In the genomic region with DNA sequence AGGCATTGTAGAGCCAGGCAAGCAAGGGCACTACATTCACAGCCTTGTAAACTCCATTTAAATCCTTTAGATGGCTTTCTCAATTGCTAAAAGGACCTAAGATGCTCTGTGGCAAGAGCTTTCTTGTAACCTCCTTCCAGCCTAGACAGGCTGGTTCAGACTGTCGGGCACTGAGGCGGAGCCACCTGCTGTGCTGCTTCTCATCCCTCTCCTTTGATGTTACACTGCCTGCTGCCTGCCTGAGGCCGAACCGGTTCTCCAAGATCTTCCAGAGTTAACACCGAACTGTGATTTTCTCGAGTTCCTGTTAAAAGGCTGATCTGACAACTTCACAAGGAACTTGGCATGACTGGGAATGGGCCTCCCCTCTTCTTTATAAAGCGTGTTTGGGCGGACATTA, we compare ENCODE assay signal across 14 mouse cellular contexts. TPM values are rescaled to one million over a fixed set of nuclear protein-coding genes. Genes with fewer than 3 reads are reported as not detected.
A peak's percentile ranks its signal among the peaks of the same experiment; 100 is the strongest.
DNase-seq lines count a peak whose midpoint lies in the region; ATAC-seq lines count a peak whose summit lies in the region.
"Had no signal": no experiment of that assay in that cellular context is flagged by ENCODE, and none has a peak within 500 bp of the region (broad histone marks: within the 10 kb centered on the region; RNA-seq: fewer than 3 reads in every experiment).

No protein-coding gene starts in this region.

- no peak overlapping the region for H3K9ac ChIP-seq in midbrain, embryonic 11.5 days (ENCODE audit: low read length)
- H3K9ac ChIP-seq in neural tube, embryonic 15.5 days (replicated peaks): no peak overlapping the region
- H3K9ac ChIP-seq: neural tube, embryonic 13.5 days had no signal

- H3K4me3 ChIP-seq in midbrain, embryonic 11.5 days (ENCODE audit: low read depth, low read length): no peak overlapping the region
- no peak overlapping the region for H3K4me3 ChIP-seq in neural tube, embryonic 15.5 days (replicated peaks)
- H3K4me3 ChIP-seq: neural tube, embryonic 13.5 days had no signal

- no peaks in the 10 kb centered on the region for H3K4me1 ChIP-seq in midbrain, embryonic 11.5 days (ENCODE audit: control insufficient read depth, insufficient read depth, low read length)
- no peaks in the 10 kb centered on the region for H3K4me1 ChIP-seq in neural tube, embryonic 15.5 days
- H3K4me1 ChIP-seq: neural tube, embryonic 13.5 days had no signal

- H3K9me3 ChIP-seq in midbrain, embryonic 11.5 days (ENCODE audit: control insufficient read depth, low read length): no peaks in the 10 kb centered on the region
- H3K9me3 ChIP-seq in neural tube, embryonic 15.5 days (replicated peaks): no peaks in the 10 kb centered on the region
- H3K9me3 ChIP-seq: neural tube, embryonic 13.5 days had no signal

- no peak overlapping the region for H3K27ac ChIP-seq in midbrain, embryonic 11.5 days (ENCODE audit: low read depth, low read length)
- no peak overlapping the region for H3K27ac ChIP-seq in neural tube, embryonic 15.5 days (replicated peaks)
- H3K27ac ChIP-seq: neural tube, embryonic 13.5 days had no signal

- no peak overlapping the region for H3K4me2 ChIP-seq in midbrain, embryonic 11.5 days
- H3K4me2 ChIP-seq in neural tube, embryonic 15.5 days: no peak overlapping the region
- H3K4me2 ChIP-seq: neural tube, embryonic 13.5 days had no signal

- WGBS in midbrain, embryonic 11.5 days: 10% methylated on average over 8 of the region's 8 CpGs
- 15% methylated on average over 8 of the region's 8 CpGs for WGBS in neural tube, embryonic 15.5 days

- H3K36me3 ChIP-seq in midbrain, embryonic 11.5 days (ENCODE audit: control insufficient read depth, insufficient read depth, low read length): no peaks in the 10 kb centered on the region
- no peaks in the 10 kb centered on the region for H3K36me3 ChIP-seq in neural tube, embryonic 15.5 days
- H3K36me3 ChIP-seq: neural tube, embryonic 13.5 days had no signal

- H3K27me3 ChIP-seq in midbrain, embryonic 11.5 days (ENCODE audit: control insufficient read depth, insufficient read depth, low read length): no peaks in the 10 kb centered on the region
- no peaks in the 10 kb centered on the region for H3K27me3 ChIP-seq in neural tube, embryonic 15.5 days (replicated peaks)
- H3K27me3 ChIP-seq: neural tube, embryonic 13.5 days had no signal

- no peak for ATAC-seq in midbrain, embryonic 11.5 days (ENCODE audit: low FRiP score)
- no peak for ATAC-seq in neural tube, embryonic 15.5 days (ENCODE audit: low FRiP score)
- no peak for ATAC-seq in megakaryocyte, adult 5-6 weeks (ENCODE audit: poor library complexity, severe bottlenecking)

- intact Hi-C loops in heart, postnatal 36 days (cut with DNase I): loop anchor here (5.0 kb wide), 1 partner anchor 739 kb away; no protein-coding TSS in a partner anchor
- intact Hi-C loops in heart, postnatal 10 days (cut with DNase I): loop anchor here (5.0 kb wide), 1 partner anchor 739 kb away; no protein-coding TSS in a partner anchor

- peak; percentile 15 for DNase-seq in heart, adult 11 months
- DNase-seq in heart, postnatal 36 days: no peak
- peak; percentile 31 for DNase-seq in urinary bladder, postnatal 14 days (ENCODE audit: low spot score)
- DNase-seq in urinary bladder, postnatal 25 days (ENCODE audit: low spot score): no peak
- DNase-seq in midbrain, embryonic 11.5 days (ENCODE audit: low spot score, missing footprints): peak; percentile 82
- DNase-seq in heart, postnatal 10 days: no peak
- DNase-seq: heart, postnatal 4 days; layer of hippocampus, postnatal 36 days; lung, postnatal 14 days had no signal

RNA-seq across cellular contexts. Expression of gene Ceacam2, which starts 36.2 kb away (rescaled TPM):
- 1 to 10 TPM; 1.4 to 2.1 TPM for total RNA-seq in heart, postnatal 36 days (2021)
- polyA plus RNA-seq in midbrain, embryonic 11.5 days (2014; fragmentation: Nextera tagmentation; extraction: Ambion mirVana): not detected in 2 replicates
- polyA plus RNA-seq in neural tube, embryonic 15.5 days (2015; fragmentation: Nextera tagmentation; extraction: Ambion mirVana): 0.08 and 0.19 TPM in 2 replicates
- 0.16 and 0.46 TPM in 2 replicates for total RNA-seq in megakaryocyte, adult 5-6 weeks (2015)
- total RNA-seq in megakaryocyte, adult 5-6 weeks (2017): 0.04 TPM in 1 of 2 replicates, not detected in the other
- 1 to 10 TPM; 1.7 to 1.9 TPM for total RNA-seq in heart, postnatal 10 days (2021)
- total RNA-seq: common myeloid progenitor, adult 5-6 weeks had no signal

RNA-seq across cellular contexts. Expression of gene Erich4, which starts 39.8 kb away (rescaled TPM):
- total RNA-seq in heart, postnatal 36 days (2021): under 1 TPM; 0.30 to 0.56 TPM
- polyA plus RNA-seq in midbrain, embryonic 11.5 days (2014; fragmentation: Nextera tagmentation; extraction: Ambion mirVana): not detected in 2 replicates
- polyA plus RNA-seq in neural tube, embryonic 15.5 days (2015; fragmentation: Nextera tagmentation; extraction: Ambion mirVana): 0.20 TPM in 1 of 2 replicates, not detected in the other
- not detected in 2 replicates for total RNA-seq in megakaryocyte, adult 5-6 weeks (2015)
- not detected in 2 replicates for total RNA-seq in megakaryocyte, adult 5-6 weeks (2017)
- total RNA-seq in heart, postnatal 10 days (2021): not detected
- total RNA-seq: common myeloid progenitor, adult 5-6 weeks; gastrocnemius, adult 18-20 months; heart, postnatal 4 days had no signal
- polyA plus RNA-seq: neural tube, embryonic 13.5 days had no signal

RNA-seq across cellular contexts. Expression of gene Dmac2, which starts 43.3 kb away (rescaled TPM):
- 10 to 100 TPM; 55.2 to 59.1 TPM for total RNA-seq in heart, postnatal 36 days (2021)
- 22.0 and 24.6 TPM in 2 replicates for polyA plus RNA-seq in midbrain, embryonic 11.5 days (2014; fragmentation: Nextera tagmentation; extraction: Ambion mirVana)
- polyA plus RNA-seq in neural tube, embryonic 15.5 days (2015; fragmentation: Nextera tagmentation; extraction: Ambion mirVana): 48.2 and 49.5 TPM in 2 replicates
- 18.7 and 19.8 TPM in 2 replicates for total RNA-seq in megakaryocyte, adult 5-6 weeks (2015)
- 29.5 and 36.7 TPM in 2 replicates for total RNA-seq in megakaryocyte, adult 5-6 weeks (2017)
- 10 to 100 TPM; 52.4 to 52.9 TPM for total RNA-seq in heart, postnatal 10 days (2021)

RNA-seq across cellular contexts. Expression of gene B3gnt8, which starts 50.6 kb away (rescaled TPM):
- 1 to 10 TPM; 2.6 to 4.6 TPM for total RNA-seq in heart, postnatal 36 days (2021)
- 0.36 and 0.65 TPM in 2 replicates for polyA plus RNA-seq in midbrain, embryonic 11.5 days (2014; fragmentation: Nextera tagmentation; extraction: Ambion mirVana)
- polyA plus RNA-seq in neural tube, embryonic 15.5 days (2015; fragmentation: Nextera tagmentation; extraction: Ambion mirVana): 1.8 and 5.3 TPM in 2 replicates
- total RNA-seq in megakaryocyte, adult 5-6 weeks (2015): 18.3 and 18.4 TPM in 2 replicates
- total RNA-seq in megakaryocyte, adult 5-6 weeks (2017): 27.0 and 34.3 TPM in 2 replicates
- 1 to 10 TPM; 3.1 to 6.0 TPM for total RNA-seq in heart, postnatal 10 days (2021)

Comparison
In these comparisons a context has a peak if more than half of its experiments do, and no peak if none do; other contexts are left out.
1. DNase-seq: peak in heart, adult 11 months (single experiment), urinary bladder, postnatal 14 days (single experiment) and midbrain, embryonic 11.5 days (single experiment); none in heart, postnatal 36 days (0 of 2), urinary bladder, postnatal 25 days (single experiment) and heart, postnatal 10 days (0 of 2).